Mouse (Mus musculus) midbrain, embryonic 11.5 days (tissue): Measurements from ENCODE around the gene Map1s. TPM values are rescaled to one million over a fixed set of nuclear protein-coding genes. Genes with fewer than 3 reads are reported as not detected.
A peak's percentile ranks its signal among the peaks of the same experiment; 100 is the strongest.
"Not testable (repeated sequence)": the region's sequence is repeated elsewhere in the genome, so short reads cannot be mapped to it uniquely, and the experiment has no call there.

Source experiments
- ATAC-seq: fragments of 200-750 bp; cut with Nextera tagmentation; 2 replicates; pipeline ENCODE4 v1.8.0; 2017; ENCODE audit warnings: moderate TSS enrichment, moderate library complexity; ENCODE audit not compliant: low FRiP score
- DNase-seq: peaks from one replicate; pipeline ENCODE4 v3.0.0; 2015; ENCODE audit warnings: low spot score; ENCODE audit errors: missing footprints
- H3K27ac ChIP-seq: fragments of 300-500 bp; sonication (generic); 2 replicates; pipeline ENCODE4 v1.5.1; 2014; ENCODE audit warnings: low read depth, low read length
- H3K27me3 ChIP-seq: fragments of 300-500 bp; sonication (generic); 2 replicates; pipeline ENCODE4 v1.6.1; 2014; ENCODE audit warnings: mild to moderate bottlenecking, low read length, moderate library complexity, mixed read lengths; ENCODE audit not compliant: control insufficient read depth, insufficient read depth
- H3K36me3 ChIP-seq: fragments of 300-500 bp; sonication (generic); 2 replicates; pipeline ENCODE4 v1.6.1; 2014; ENCODE audit warnings: mild to moderate bottlenecking, low read length, moderate library complexity, mixed read lengths; ENCODE audit not compliant: control insufficient read depth, insufficient read depth
- H3K4me1 ChIP-seq: fragments of 300-500 bp; sonication (generic); 2 replicates; pipeline ENCODE4 v1.6.1; 2014; ENCODE audit warnings: low read length; ENCODE audit not compliant: control insufficient read depth, insufficient read depth
- H3K4me2 ChIP-seq: fragments of 300-500 bp; sonication (generic); 2 replicates; pipeline ENCODE4 v1.6.1; 2014; ENCODE audit warnings: mild to moderate bottlenecking, moderate library complexity
- H3K4me3 ChIP-seq: fragments of 300-500 bp; sonication (generic); 2 replicates; pipeline ENCODE4 v1.5.1; 2014; ENCODE audit warnings: low read depth, low read length
- H3K9ac ChIP-seq: fragments of 300-500 bp; sonication (generic); 2 replicates; pipeline ENCODE4 v1.6.1; 2014; ENCODE audit warnings: low read length
- H3K9me3 ChIP-seq: fragments of 300-500 bp; sonication (generic); 2 replicates; pipeline ENCODE4 v1.6.1; 2016; ENCODE audit warnings: low read length; ENCODE audit not compliant: control insufficient read depth
- WGBS: fragments of 180-500 bp; shearing (Covaris S2); extraction: QIAGEN DNeasy Blood & Tissue Kit; methylation state at CpG from one replicate; pipeline ENCODE4 v1.1.7; 2014; 5-methylcytosine and 5-hydroxymethylcytosine counted together
- polyA plus RNA-seq: library from polyadenylated mRNA; unstranded; fragments of >200 nt; fragmentation: Nextera tagmentation; extraction: Ambion mirVana; gene quantifications from 2 replicates; pipeline ENCODE4 v1.2.1, GENCODE M21; 2014

Gene Map1s
- polyA plus RNA-seq, 1 experiment from 2014 or later: 35.4 TPM

DNA sequence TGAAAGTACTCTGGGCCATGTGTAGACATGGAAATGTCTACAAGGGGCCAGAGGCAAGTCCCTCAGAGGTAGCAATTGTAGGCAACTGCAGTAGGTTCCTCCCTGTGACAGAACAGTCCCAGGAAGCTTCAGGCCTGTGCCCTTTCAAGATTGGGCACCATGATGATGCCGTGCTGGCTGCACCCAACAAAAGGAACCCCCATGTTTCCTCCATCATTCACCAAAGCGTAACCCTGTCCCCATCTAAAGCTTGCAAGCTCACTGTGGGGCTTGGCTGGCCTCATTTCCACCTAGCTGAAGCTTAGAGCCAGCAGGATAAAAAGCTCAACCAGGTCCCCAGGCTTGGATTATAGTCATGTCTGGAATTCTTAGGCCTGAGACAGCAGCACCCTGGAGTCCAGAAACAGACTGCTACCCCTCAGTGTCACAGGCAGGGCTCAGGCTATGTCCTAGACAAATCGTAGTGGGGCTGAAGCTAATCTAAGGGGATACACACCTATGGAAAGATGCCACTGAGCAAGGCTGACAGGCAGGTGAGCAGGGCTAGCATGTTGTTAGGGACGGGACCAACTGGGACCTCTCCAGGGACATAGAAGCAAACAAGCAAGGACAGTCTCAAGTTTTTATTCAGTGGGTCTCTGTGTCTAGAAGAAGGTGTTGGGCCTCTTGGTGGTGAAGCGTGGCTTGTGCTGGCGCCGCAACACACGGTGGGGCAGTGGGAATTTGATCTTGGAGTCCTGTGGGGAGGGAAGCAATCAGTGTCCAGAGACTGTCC lies 10.8 kb upstream of the Map1s start:
- H3K4me3 ChIP-seq: no peak overlapping the region
- no peak overlapping the region for H3K27ac ChIP-seq
- no peaks in the 10 kb centered on the region for H3K9me3 ChIP-seq
- H3K4me1 ChIP-seq: peaks cover 13% of the 10 kb centered on the region
- WGBS: 88% methylated on average over 8 of the region's 8 CpGs
- no peak overlapping the region for H3K4me2 ChIP-seq
- no peak overlapping the region for H3K9ac ChIP-seq
- peaks cover 36% of the 10 kb centered on the region for H3K27me3 ChIP-seq
- DNase-seq (peak; percentile 84), ATAC-seq (no peak)
- H3K36me3 ChIP-seq: peaks cover 17% of the 10 kb centered on the region

GRCm38 (mm10) chr8:70895571-70896259 lies 10.0 kb upstream of the Map1s start:
- H3K27ac ChIP-seq, ATAC-seq, H3K9me3 ChIP-seq: not testable (repeated sequence)
- 80% methylated on average over 22 of the region's 24 CpGs for WGBS
- DNase-seq: peak; percentile 75
- peaks cover 17% of the 10 kb centered on the region for H3K36me3 ChIP-seq
- H3K4me1 ChIP-seq: peaks cover 13% of the 10 kb centered on the region
- H3K4me2 ChIP-seq: peak overlapping the region; percentile 99
- H3K27me3 ChIP-seq: peaks cover 34% of the 10 kb centered on the region
- H3K4me3 ChIP-seq: peak overlapping the region; percentile 88
- H3K9ac ChIP-seq: peak overlapping the region; percentile 95; the same call in 1 of the 2 replicates

DNA sequence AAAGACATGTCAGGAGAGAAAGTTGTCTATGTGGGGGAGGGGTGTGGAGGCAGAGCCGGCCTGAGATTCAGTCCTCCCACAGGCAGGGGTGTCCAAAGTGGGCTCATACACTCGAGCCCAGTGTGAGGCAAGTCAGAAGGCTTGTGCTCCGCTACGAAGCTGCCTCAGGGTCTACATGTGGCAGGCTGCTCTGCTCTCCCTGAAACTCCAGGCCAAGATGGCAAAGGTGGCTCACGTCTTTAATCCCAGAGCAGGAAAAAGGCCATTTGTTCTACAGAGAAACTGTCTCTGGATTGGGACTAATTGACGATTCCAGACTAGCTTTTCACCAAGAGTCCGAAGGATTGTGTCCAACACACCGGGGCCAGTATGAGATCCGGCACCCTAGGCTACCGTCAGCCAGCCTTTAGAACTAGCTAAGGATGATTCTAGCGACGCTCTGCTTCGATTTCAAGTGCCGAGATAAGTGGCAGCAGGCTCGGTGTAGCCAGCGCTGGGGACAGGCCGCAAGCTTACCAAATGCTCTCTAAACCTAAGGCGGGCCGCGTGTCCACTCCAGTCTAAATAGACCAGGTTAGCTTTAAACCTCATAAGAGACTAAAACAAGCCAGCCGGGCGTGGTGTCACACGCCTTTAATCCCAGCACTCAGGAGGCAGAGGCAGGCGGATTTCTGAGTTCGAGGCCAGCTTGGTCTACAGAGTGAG lies 9.3 kb upstream of the Map1s start:
- H3K9me3 ChIP-seq: no peaks in the 10 kb centered on the region
- H3K27me3 ChIP-seq: peaks cover 26% of the 10 kb centered on the region
- H3K27ac ChIP-seq: no peak overlapping the region
- peak overlapping the region; percentile 95 for H3K9ac ChIP-seq
- DNase-seq (peak; percentile 87), ATAC-seq (no peak)
- 4% methylated on average over 25 of the region's 25 CpGs for WGBS
- peak overlapping the region; percentile 88 for H3K4me3 ChIP-seq
- peak overlapping the region; percentile 99 for H3K4me2 ChIP-seq
- H3K36me3 ChIP-seq: peaks cover 17% of the 10 kb centered on the region
- peaks cover 13% of the 10 kb centered on the region for H3K4me1 ChIP-seq

- peak within 1 kb of the TSS; percentile 22; the same call in 1 of the 2 replicates for H3K27ac ChIP-seq
- H3K27me3 ChIP-seq: peaks cover 20% of the 10 kb centered on the region
- H3K4me3 ChIP-seq: peak within 1 kb of the TSS; percentile 88
- peaks cover 12% of the 10 kb centered on the region for H3K4me1 ChIP-seq
- DNase-seq: peak; percentile 99
- H3K9me3 ChIP-seq: no peaks in the 10 kb centered on the region
- H3K9ac ChIP-seq: peak within 1 kb of the TSS; percentile 95
- H3K36me3 ChIP-seq: peaks cover 17% of the 10 kb centered on the region
- ATAC-seq: peak; percentile 97
- peak within 1 kb of the TSS; percentile 99 for H3K4me2 ChIP-seq
- 0% methylated on average over 60 of the region's 60 CpGs for WGBS
Measured at GRCm38 (mm10) chr8:70897021-70897680, 8.6 kb upstream of the Map1s start, which contains the start of gene Rpl18a. TSS of gene Rpl18a (minus strand) at chr8:70897412.

- Histone ChIP-seq H3K36me3 (peaks cover 17% of the 10 kb centered on the region), H3K4me2 (peak overlapping the region; percentile 74), H3K27me3 (peaks cover 13% of the 10 kb centered on the region), H3K9ac (peak overlapping the region; percentile 60), H3K4me1 (peaks cover 7% of the 10 kb centered on the region), H3K27ac (peak overlapping the region; percentile 22; the same call in 1 of the 2 replicates), H3K9me3 (no peaks in the 10 kb centered on the region), H3K4me3 (peak overlapping the region; percentile 88)
- peak; percentile 99 for DNase-seq
- under 1% methylated on average over 20 of the region's 20 CpGs for WGBS
- ATAC-seq: peak; percentile 57
Measured at GRCm38 (mm10) chr8:70897681-70898413, 7.9 kb upstream of the Map1s start.

GRCm38 (mm10) chr8:70898661-70899198 lies 7.0 kb upstream of the Map1s start:
- no peak for ATAC-seq
- peak overlapping the region; percentile 60 for H3K9ac ChIP-seq
- H3K36me3 ChIP-seq: peaks cover 17% of the 10 kb centered on the region
- peaks cover 7% of the 10 kb centered on the region for H3K4me1 ChIP-seq
- no peak for DNase-seq
- 59% methylated on average over 2 of the region's 2 CpGs for WGBS
- no peaks in the 10 kb centered on the region for H3K9me3 ChIP-seq
- H3K27ac ChIP-seq: no peak overlapping the region
- H3K4me3 ChIP-seq: peak overlapping the region; percentile 88; the same call in 1 of the 2 replicates
- H3K27me3 ChIP-seq: peaks cover 4% of the 10 kb centered on the region
- no peak overlapping the region; the same call in 1 of the 2 replicates for H3K4me2 ChIP-seq

DNA sequence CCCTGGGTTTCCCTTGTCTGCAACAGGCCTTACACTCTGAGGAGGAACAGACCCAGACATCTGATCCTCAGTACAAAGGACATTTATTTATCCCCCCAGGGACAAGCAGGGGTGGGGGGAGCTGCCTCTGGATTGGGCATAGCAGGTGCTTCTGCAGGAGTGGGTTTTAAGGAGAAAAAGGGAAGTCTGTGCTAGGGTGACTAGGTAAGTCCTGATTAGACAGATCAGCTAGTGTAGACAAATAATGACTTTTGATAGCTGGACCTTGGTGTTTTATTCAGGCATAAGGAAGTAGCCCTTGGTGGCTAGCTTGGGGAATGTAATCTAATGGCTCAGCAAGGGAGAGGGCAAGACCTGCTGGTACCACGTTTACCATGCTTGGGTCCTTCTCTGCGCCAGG lies 6.5 kb upstream of the Map1s start:
- no peak overlapping the region for H3K27ac ChIP-seq
- H3K27me3 ChIP-seq: no peaks in the 10 kb centered on the region; the same call in 1 of the 2 replicates
- no peak overlapping the region for H3K9ac ChIP-seq
- peaks cover 13% of the 10 kb centered on the region for H3K36me3 ChIP-seq
- no peak overlapping the region for H3K4me3 ChIP-seq
- WGBS: 86% methylated on average over 2 of the region's 2 CpGs
- H3K9me3 ChIP-seq: no peaks in the 10 kb centered on the region
- DNase-seq: no peak
- H3K4me1 ChIP-seq: peaks cover 7% of the 10 kb centered on the region
- H3K4me2 ChIP-seq: no peak overlapping the region
- ATAC-seq: no peak

DNA sequence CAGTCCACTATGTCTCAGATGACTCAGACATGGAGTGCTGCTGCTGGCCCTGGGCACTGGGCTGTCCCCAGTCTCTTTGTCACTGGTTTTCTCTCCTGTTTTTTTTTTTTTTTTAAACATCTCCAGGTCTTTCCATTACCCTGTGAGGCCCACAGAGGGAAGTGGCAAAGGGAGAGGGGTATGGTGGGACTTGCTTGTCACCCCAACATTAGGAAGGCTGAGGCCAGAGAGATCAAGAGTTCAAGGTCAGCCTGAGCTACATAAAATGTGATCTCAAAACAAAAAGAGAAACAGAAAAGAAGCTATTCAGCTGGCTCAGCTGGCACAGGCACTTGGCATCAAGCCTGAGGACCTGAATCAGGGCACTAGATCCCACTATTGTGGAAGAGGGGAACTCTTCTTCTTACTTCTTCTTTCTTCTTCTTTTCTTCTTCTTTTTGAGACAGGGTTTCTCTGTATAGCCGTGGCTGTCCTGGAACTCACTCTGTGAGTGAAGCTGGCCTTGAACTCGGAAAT lies 4.8 kb upstream of the Map1s start:
- no peak overlapping the region for H3K9ac ChIP-seq
- peaks cover 7% of the 10 kb centered on the region for H3K4me1 ChIP-seq
- H3K9me3 ChIP-seq: no peaks in the 10 kb centered on the region
- no peak overlapping the region for H3K27ac ChIP-seq
- no peaks in the 10 kb centered on the region for H3K36me3 ChIP-seq
- ATAC-seq (no peak), DNase-seq (no peak)
- H3K4me2 ChIP-seq: no peak overlapping the region
- no peak overlapping the region for H3K4me3 ChIP-seq
- H3K27me3 ChIP-seq: no peaks in the 10 kb centered on the region; the same call in 1 of the 2 replicates
- WGBS: 69% methylated on average over 2 of the region's 2 CpGs
